Mouse (Mus musculus) ovary, adult 10 weeks (tissue): ENCODE data around the gene Fam204a. TPM values are rescaled to one million over a fixed set of nuclear protein-coding genes. Genes with fewer than 3 reads are reported as not detected.

Experiments
- polyA plus RNA-seq: library from polyadenylated mRNA; stranded (reverse); fragments of 350-450 nt; fragmentation: Illumina TruSeq; extraction: RNeasy Lipid Tissue Mini Kit (QIAGEN cat#74804); gene quantifications from one replicate; pipeline ENCODE4 v1.2.3, GENCODE M21; 2014

Gene Fam204a
- polyA plus RNA-seq: 91.0 TPM

GRCm38 (mm10) chr19:60225899-60226844, at the start of gene Fam204a:
Gene Fam204a, minus strand, starts transcription at chr19:60226701.

Other genes with a start within 250 kb of the Fam204a start
- not detected for gene Prlhr, start 241.6 kb upstream of the Fam204a start, polyA plus RNA-seq